Mouse (Mus musculus) hindbrain, embryonic 11.5 days (tissue): ENCODE results near the gene Cdk9. TPM values are rescaled to one million over a fixed set of nuclear protein-coding genes. Genes with fewer than 3 reads are reported as not detected.

ENCODE experiments used
- ATAC-seq: fragments of 200-750 bp; cut with Nextera tagmentation; 2 replicates; pipeline ENCODE4 v1.8.0; 2017; ENCODE audit warnings: mild to moderate bottlenecking, moderate TSS enrichment, moderate library complexity; ENCODE audit not compliant: low FRiP score
- DNase-seq: peaks from one replicate; pipeline ENCODE4 v3.0.0-alpha.2; 2015; ENCODE audit warnings: low spot score
- H3K27ac ChIP-seq: fragments of 300-500 bp; sonication (generic); 2 replicates; pipeline ENCODE4 v1.5.1; 2014; ENCODE audit warnings: mild to moderate bottlenecking, low read depth, low read length
- H3K27me3 ChIP-seq: fragments of 300-500 bp; sonication (generic); 2 replicates; pipeline ENCODE4 v1.6.1; 2014; ENCODE audit warnings: mild to moderate bottlenecking, low read length, moderate library complexity, mixed read lengths; ENCODE audit not compliant: control insufficient read depth, insufficient read depth
- H3K36me3 ChIP-seq: fragments of 300-500 bp; sonication (generic); 2 replicates; pipeline ENCODE4 v1.6.1; 2014; ENCODE audit warnings: mild to moderate bottlenecking, low read length, moderate library complexity, mixed read lengths; ENCODE audit not compliant: control insufficient read depth, insufficient read depth
- H3K4me1 ChIP-seq: fragments of 300-500 bp; sonication (generic); replicated peaks from 2 replicates; pipeline ENCODE4 v1.6.1; 2014; ENCODE audit warnings: low read length, mixed read lengths; ENCODE audit not compliant: control insufficient read depth, insufficient read depth
- H3K4me2 ChIP-seq: fragments of 300-500 bp; sonication (generic); replicated peaks from 2 replicates; pipeline ENCODE4 v1.6.1; 2014; ENCODE audit warnings: mild to moderate bottlenecking, low read depth, low read length
- H3K4me3 ChIP-seq: fragments of 300-500 bp; sonication (generic); 2 replicates; pipeline ENCODE4 v1.5.1; 2014; ENCODE audit warnings: low read depth, low read length
- H3K9ac ChIP-seq: fragments of 300-500 bp; sonication (generic); 2 replicates; pipeline ENCODE4 v1.6.1; 2014; ENCODE audit warnings: low read depth, low read length
- H3K9me3 ChIP-seq: fragments of 300-500 bp; sonication (generic); 2 replicates; pipeline ENCODE4 v1.6.1; 2016; ENCODE audit warnings: low read length; ENCODE audit not compliant: control insufficient read depth
- WGBS: fragments of 180-500 bp; shearing (Covaris S2); extraction: QIAGEN DNeasy Blood & Tissue Kit; methylation state at CpG from one replicate; pipeline ENCODE4 v1.1.7; 2014; 5-methylcytosine and 5-hydroxymethylcytosine counted together
- polyA plus RNA-seq: library from polyadenylated mRNA; unstranded; fragments of >200 nt; fragmentation: Nextera tagmentation; extraction: Ambion mirVana; gene quantifications from 2 replicates; pipeline ENCODE4 v1.2.1, GENCODE M21; 2014

Gene Cdk9
- polyA plus RNA-seq, 1 experiment from 2014 or later, result 77.3 TPM

DNA sequence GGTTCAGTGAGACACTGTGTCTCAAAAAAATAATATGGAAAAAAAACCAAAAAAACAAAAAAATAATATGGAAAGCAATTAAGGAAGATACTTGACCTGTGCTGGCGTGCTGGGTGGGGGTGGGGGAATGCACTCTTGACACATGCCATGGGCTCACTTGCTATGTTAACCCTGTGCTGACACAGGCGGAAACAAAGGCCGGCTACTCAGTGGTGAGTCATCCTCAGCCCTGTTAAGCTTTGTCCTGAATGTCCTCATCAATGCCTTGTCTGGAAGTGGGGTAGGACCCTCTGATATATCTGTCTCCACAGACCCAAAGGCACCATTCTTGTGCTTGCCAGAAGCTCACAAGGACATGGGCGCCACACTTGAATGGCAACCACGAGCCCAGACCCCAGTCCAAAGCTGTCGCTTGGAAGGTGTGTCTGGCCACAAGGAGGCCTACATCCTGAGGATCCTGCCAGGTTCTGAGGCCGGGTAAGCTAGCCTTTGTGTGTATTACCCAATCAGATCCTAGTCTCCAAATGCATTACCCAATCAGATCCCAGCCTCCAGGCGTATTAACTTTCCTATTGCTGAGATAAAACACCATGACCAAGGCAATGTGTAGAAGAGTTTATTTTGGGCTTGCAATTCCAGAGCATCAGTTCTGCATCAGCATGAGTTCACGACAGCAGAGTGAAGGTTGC lies 40.8 kb downstream of the Cdk9 start:
- no peaks in the 10 kb centered on the region for H3K9me3 ChIP-seq
- H3K9ac ChIP-seq, result no peak overlapping the region
- DNase-seq, result no peak
- no peaks in the 10 kb centered on the region for H3K36me3 ChIP-seq
- H3K4me2 ChIP-seq, result no peak overlapping the region
- no peak overlapping the region for H3K27ac ChIP-seq
- no peak for ATAC-seq
- no peaks in the 10 kb centered on the region for H3K27me3 ChIP-seq
- H3K4me3 ChIP-seq, result no peak overlapping the region
- H3K4me1 ChIP-seq, result no peaks in the 10 kb centered on the region
- 73% methylated on average over 9 of the region's 9 CpGs for WGBS

DNA sequence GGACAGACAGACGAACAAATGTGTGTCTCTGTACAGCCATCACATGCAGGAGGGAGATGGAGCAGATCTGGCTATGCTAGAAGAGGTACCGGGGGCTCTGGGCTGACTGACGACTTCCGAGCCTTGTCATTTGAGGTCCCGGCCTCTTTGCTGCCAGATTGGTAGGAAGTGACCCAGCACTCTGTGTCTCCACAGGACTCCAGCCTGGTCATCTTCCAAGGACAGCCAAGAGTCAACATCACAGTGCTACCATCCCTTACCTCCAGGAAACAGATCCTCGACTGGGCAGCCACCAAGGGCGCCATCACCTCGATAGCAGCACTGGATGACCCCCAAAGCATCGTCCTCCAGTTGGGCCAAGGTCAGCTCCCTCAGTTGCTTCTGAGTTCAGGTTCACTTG lies 41.7 kb downstream of the Cdk9 start:
- DNase-seq, result no peak
- no peaks in the 10 kb centered on the region for H3K9me3 ChIP-seq

DNA sequence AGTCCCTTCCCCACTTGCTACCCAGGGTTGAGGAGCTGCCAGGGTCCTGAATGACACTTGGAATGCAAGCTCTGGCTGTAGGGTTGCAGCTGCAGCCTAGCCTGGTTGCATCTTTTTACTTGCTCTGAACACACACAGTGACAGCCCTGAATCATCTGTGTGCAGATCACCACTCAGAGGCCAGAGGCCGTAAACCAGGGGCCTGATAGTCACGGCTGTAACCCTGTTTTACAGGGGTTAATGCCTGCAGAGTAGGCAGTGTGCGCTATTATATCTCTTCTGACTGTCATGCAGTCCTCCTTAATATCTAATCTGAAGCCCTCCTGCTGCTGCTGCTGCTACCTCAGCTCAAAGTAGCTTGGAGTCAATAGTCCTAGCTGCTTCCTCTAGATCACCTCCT lies 43.0 kb downstream of the Cdk9 start:
- no peak overlapping the region for H3K27ac ChIP-seq
- H3K36me3 ChIP-seq, result no peaks in the 10 kb centered on the region
- ATAC-seq (no peak), DNase-seq (no peak)
- no peaks in the 10 kb centered on the region for H3K27me3 ChIP-seq
- 93% methylated on average over 3 of the region's 3 CpGs for WGBS
- H3K4me1 ChIP-seq, result no peaks in the 10 kb centered on the region
- H3K9ac ChIP-seq, result no peak overlapping the region
- H3K4me3 ChIP-seq, result no peak overlapping the region
- H3K9me3 ChIP-seq, result no peaks in the 10 kb centered on the region
- H3K4me2 ChIP-seq, result no peak overlapping the region

More for the DNA sequence above, 41.7 kb downstream of the Cdk9 start:
- ATAC-seq, result no peak
- Histone ChIP-seq H3K27ac (no peak overlapping the region), H3K36me3 (no peaks in the 10 kb centered on the region), H3K27me3 (no peaks in the 10 kb centered on the region), H3K4me1 (no peaks in the 10 kb centered on the region), H3K9ac (no peak overlapping the region), H3K4me2 (no peak overlapping the region), H3K4me3 (no peak overlapping the region)
- 90% methylated on average over 9 of the region's 9 CpGs for WGBS

DNA sequence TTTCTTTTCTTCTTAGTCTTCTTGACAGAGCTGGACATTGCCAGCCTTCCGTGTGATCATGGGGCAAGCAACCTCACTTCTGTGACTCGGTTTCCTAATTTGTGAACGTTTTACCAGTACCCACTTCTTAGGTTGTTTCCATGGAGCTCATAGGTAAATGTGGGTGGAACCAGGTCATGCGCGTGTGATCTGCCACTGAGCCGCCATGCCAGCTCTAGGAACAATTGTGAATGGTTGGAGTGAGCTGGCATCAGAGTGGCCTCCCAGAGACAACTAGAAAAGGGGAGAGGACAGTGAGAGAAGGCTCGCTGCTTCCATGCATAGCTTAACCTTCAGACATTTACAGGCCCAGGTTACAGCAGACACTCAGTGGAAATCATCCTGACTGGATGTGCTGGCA lies 44.7 kb downstream of the Cdk9 start:
- ATAC-seq, result no peak
- Histone ChIP-seq H3K4me2 (no peak overlapping the region), H3K27me3 (no peaks in the 10 kb centered on the region), H3K4me3 (no peak overlapping the region), H3K36me3 (no peaks in the 10 kb centered on the region), H3K27ac (no peak overlapping the region), H3K9ac (0 out of 2 replicates have a peak overlapping the region, but pooled peaks have one; percentile 11), H3K4me1 (no peaks in the 10 kb centered on the region), H3K9me3 (no peaks in the 10 kb centered on the region)
- 81% methylated on average over 7 of the region's 7 CpGs for WGBS
- no peak for DNase-seq

DNA sequence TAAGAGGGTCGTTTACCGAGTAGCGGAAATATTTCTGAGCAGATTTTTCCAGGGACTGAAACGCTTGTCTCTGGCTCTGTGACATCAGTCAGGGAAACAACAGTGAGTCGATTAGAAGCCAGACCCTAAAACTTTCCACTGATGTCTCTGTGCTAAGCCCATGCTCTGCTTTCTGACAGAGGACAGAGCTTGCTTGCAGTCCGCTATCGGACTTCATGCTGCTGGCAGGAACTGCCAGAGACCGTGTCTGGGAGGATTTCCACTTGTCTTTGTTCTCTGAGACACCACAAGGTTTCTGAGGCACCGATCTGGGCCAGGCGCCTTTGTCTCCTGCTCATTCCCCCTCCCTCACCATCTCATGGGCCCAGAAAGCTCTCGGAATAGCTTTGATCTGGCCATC lies 45.1 kb downstream of the Cdk9 start:
- Histone ChIP-seq H3K4me3 (no peak overlapping the region), H3K27me3 (no peaks in the 10 kb centered on the region), H3K9me3 (no peaks in the 10 kb centered on the region), H3K27ac (no peak overlapping the region), H3K4me2 (no peak overlapping the region), H3K9ac (no peak overlapping the region), H3K4me1 (no peaks in the 10 kb centered on the region), H3K36me3 (no peaks in the 10 kb centered on the region)
- DNase-seq, result no peak
- 52% methylated on average over 11 of the region's 11 CpGs for WGBS
- no peak for ATAC-seq

DNA sequence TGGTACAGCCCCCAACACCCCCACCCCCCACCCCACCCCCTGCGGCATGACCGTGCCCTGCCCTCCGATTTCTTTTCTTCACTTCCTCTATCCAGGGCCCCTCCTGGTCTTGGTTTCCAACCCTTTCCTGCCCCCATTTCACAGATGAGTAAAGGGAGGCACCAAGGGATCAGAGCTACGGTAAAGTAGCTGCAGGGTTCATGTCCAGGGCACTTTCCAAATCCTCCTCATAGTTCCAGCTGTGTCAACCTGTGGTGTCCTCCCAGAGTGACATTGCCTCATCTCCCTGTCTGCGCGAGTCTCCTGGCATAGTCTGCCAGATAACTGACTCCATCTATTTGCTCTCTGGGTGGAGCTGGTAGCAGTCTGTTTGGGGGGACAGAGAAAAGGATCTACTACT lies 47.0 kb downstream of the Cdk9 start:
- Histone ChIP-seq H3K9me3 (no peaks in the 10 kb centered on the region), H3K9ac (no peak overlapping the region), H3K4me1 (no peaks in the 10 kb centered on the region), H3K27me3 (no peaks in the 10 kb centered on the region), H3K4me2 (no peak overlapping the region), H3K4me3 (no peak overlapping the region), H3K27ac (no peak overlapping the region), H3K36me3 (no peaks in the 10 kb centered on the region)
- WGBS, result 88% methylated on average over 6 of the region's 6 CpGs
- ATAC-seq (no peak), DNase-seq (no peak)

DNA sequence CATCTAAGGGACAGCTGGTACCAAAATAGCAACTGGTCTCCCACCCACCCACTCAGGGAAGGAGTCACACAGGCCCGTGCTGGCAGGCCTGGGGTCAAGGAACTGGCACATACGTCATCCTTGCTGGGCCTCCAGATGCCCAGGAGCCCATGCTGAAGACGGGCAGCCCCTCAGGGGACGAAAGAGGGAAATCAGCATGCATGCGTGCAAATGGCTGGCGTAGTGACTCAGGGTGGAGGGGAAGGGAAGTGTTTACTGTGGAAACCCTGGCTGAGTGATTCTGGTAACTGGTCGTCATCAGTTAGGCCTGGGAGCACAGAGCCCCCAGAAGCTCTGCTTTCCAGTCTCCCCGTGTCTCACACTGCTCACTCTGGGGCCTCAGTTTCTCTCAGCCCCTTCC lies 47.5 kb downstream of the Cdk9 start:
- no peak for ATAC-seq
- H3K27ac ChIP-seq, result no peak overlapping the region
- no peak for DNase-seq
- no peaks in the 10 kb centered on the region for H3K27me3 ChIP-seq
- H3K4me2 ChIP-seq, result no peak overlapping the region
- WGBS, result 79% methylated on average over 8 of the region's 8 CpGs
- no peaks in the 10 kb centered on the region for H3K36me3 ChIP-seq
- H3K4me3 ChIP-seq, result no peak overlapping the region
- no peaks in the 10 kb centered on the region for H3K4me1 ChIP-seq
- no peaks in the 10 kb centered on the region for H3K9me3 ChIP-seq
- H3K9ac ChIP-seq, result no peak overlapping the region

DNA sequence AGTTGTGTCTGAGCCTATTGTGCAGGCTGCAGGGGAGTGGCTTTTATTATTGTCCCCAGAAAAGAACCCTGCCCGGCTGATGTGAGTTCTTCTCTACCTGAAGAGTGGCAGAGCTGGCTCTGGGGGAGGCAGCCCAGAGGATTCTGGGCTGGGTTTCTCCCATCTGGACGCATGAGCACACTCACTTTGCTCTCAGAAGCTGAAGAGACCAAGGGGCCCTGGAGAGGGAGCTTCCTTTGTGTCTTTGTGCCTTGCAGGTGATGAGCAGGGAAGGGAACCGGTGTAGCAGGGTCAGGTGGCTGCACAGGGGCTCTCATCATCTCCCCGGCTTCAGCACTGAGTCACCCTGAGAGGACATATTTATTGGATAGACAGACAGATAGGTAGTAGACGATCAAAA lies 50.6 kb downstream of the Cdk9 start:
- WGBS, result 63% methylated on average over 5 of the region's 5 CpGs
- no peaks in the 10 kb centered on the region for H3K27me3 ChIP-seq
- H3K4me3 ChIP-seq, result no peak overlapping the region
- no peaks in the 10 kb centered on the region for H3K36me3 ChIP-seq
- no peaks in the 10 kb centered on the region for H3K4me1 ChIP-seq
- ATAC-seq, result no peak
- no peak overlapping the region for H3K9ac ChIP-seq
- no peak overlapping the region for H3K4me2 ChIP-seq
- no peaks in the 10 kb centered on the region for H3K9me3 ChIP-seq
- no peak for DNase-seq
- H3K27ac ChIP-seq, result no peak overlapping the region

DNA sequence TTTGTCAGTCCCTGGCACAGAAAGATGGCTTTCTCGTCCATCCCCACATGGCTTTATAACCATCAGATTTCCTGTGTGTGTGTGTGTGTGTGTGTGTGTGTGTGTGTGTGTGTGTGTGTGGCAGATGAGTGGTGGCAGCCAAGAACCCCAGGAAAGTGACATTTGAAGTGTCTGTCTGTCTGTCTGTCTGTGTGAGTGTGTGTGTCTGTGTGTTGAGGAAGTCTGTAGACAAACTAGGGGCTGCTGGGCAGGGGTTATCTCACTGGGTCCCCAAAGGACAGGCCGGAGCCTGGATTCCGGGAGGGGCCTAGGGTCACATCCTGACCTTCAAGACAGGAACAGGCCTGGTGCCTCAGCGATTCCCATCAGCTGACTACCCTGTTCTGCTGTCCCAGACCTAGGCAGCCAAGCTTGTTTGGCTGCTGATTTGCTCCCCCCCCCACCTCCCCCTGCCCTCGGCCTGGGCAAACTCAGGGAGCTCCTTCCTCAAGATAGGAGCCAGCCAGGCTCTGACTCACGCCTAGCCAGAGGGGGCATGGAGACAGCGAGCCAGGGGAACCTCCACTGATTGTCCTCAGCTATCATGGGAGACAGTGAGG lies 51.3 kb downstream of the Cdk9 start:
- H3K4me3 ChIP-seq, result no peak overlapping the region
- H3K36me3 ChIP-seq, result no peaks in the 10 kb centered on the region
- no peaks in the 10 kb centered on the region for H3K4me1 ChIP-seq
- ATAC-seq (no peak), DNase-seq (no peak)
- H3K9ac ChIP-seq, result no peak overlapping the region
- no peaks in the 10 kb centered on the region for H3K9me3 ChIP-seq
- H3K27me3 ChIP-seq, result no peaks in the 10 kb centered on the region
- 48% methylated on average over 7 of the region's 7 CpGs for WGBS
- no peak overlapping the region for H3K4me2 ChIP-seq
- no peak overlapping the region; the same call in 1 of the 2 replicates for H3K27ac ChIP-seq
